Mouse (Mus musculus) heart, embryonic 12.5 days (tissue): ENCODE data around the gene Ahnak2. TPM values are rescaled to one million over a fixed set of nuclear protein-coding genes. Genes with fewer than 3 reads are reported as not detected.

Experiments used
- ATAC-seq: fragments of 200-750 bp; cut with Nextera tagmentation; 2 replicates; pipeline ENCODE4 v1.8.0; 2017; ENCODE audit warnings: moderate TSS enrichment, moderate library complexity; ENCODE audit not compliant: insufficient number of reproducible peaks, low FRiP score
- H3K27ac ChIP-seq: fragments of 300-500 bp; sonication (generic); 2 replicates; pipeline ENCODE4 v1.5.1; 2016; ENCODE audit warnings: mild to moderate bottlenecking, moderate library complexity; ENCODE audit not compliant: poor library complexity, severe bottlenecking
- H3K27me3 ChIP-seq: fragments of 300-500 bp; sonication (generic); replicated peaks from 2 replicates; pipeline ENCODE4 v1.6.1; 2016; ENCODE audit warnings: mild to moderate bottlenecking, moderate library complexity
- H3K36me3 ChIP-seq: fragments of 300-500 bp; sonication (generic); 2 replicates; pipeline ENCODE4 v1.6.1; 2016; ENCODE audit warnings: mild to moderate bottlenecking, moderate library complexity
- H3K4me1 ChIP-seq: fragments of 300-500 bp; sonication (generic); replicated peaks from 2 replicates; pipeline ENCODE4 v1.6.1; 2016; ENCODE audit warnings: mild to moderate bottlenecking
- H3K4me2 ChIP-seq: fragments of 300-500 bp; sonication (generic); 2 replicates; pipeline ENCODE4 v1.6.1; 2016; ENCODE audit warnings: mild to moderate bottlenecking, moderate library complexity
- H3K4me3 ChIP-seq: fragments of 300-500 bp; sonication (generic); 2 replicates; pipeline ENCODE4 v1.5.1; 2016; ENCODE audit warnings: mild to moderate bottlenecking
- H3K9ac ChIP-seq: fragments of 300-500 bp; sonication (generic); 2 replicates; pipeline ENCODE4 v1.6.1; 2016; ENCODE audit warnings: mild to moderate bottlenecking, moderate library complexity
- H3K9me3 ChIP-seq: fragments of 300-500 bp; sonication (generic); replicated peaks from 2 replicates; pipeline ENCODE4 v1.6.1; 2016; ENCODE audit warnings: mild to moderate bottlenecking, moderate library complexity
- WGBS: fragments of 180-500 bp; shearing (Covaris S2); methylation state at CpG from one replicate; pipeline ENCODE4 v1.1.7; 2016; 5-methylcytosine and 5-hydroxymethylcytosine counted together
- polyA plus RNA-seq: library from polyadenylated mRNA; unstranded; fragments of >200 nt; fragmentation: Nextera tagmentation; extraction: Ambion mirVana; gene quantifications from 2 replicates; pipeline ENCODE4 v1.2.1, GENCODE M21; 2016

Gene Ahnak2
- polyA plus RNA-seq, 1 experiment from 2014 or later: 1.4 TPM

DNA sequence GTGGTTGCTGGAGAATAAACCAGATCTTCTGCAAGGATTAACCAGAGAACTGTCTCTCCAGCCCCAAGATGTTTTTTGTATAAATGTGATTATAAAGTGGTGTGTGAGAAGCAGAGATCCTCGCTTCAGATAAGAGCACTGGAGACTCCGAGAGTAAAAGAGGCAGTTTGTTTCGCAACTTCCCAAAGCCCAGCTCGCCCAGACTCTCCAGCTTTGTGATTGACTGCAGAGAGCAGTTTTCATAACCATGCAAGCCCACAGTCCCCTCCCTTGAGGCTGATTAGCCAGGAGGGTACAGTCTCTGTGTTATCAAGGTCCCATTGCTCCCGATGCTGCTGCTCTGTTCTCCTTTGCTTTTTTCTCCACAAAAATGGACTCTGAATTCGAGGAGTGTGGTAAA, 31.1 kb upstream of the Ahnak2 start:
- no peak overlapping the region for H3K4me2 ChIP-seq
- H3K27me3 ChIP-seq: no peaks in the 10 kb centered on the region
- H3K4me1 ChIP-seq: peaks cover 8% of the 10 kb centered on the region
- H3K9me3 ChIP-seq: no peaks in the 10 kb centered on the region
- no peak overlapping the region for H3K27ac ChIP-seq
- peaks cover 13% of the 10 kb centered on the region for H3K36me3 ChIP-seq
- H3K4me3 ChIP-seq: no peak overlapping the region
- peak overlapping the region; percentile 42; the same call in 1 of the 2 replicates for H3K9ac ChIP-seq
- no peak for ATAC-seq
- WGBS: 66% methylated on average over 6 of the region's 6 CpGs

DNA sequence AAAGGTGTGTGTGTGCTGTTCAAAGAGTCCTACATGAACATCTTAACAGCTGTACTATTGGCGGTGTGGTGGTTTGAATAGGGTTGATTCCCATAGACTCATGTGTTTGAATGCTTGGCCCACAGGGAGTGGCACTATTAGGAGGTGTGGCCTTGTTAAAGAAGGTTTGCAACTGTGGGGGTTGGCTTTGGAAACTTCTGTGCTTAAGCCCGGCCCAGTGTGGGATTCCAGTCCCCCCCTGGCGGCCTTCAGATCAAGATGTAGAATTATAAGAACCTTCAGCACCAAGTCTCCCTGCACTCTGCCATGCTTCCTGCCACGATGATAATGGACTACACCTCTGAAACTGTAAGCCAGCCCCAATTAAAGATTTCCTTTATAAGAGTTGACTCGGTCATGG, 30.0 kb upstream of the Ahnak2 start:
- Histone ChIP-seq H3K4me1 (peaks cover 17% of the 10 kb centered on the region), H3K27ac (no peak overlapping the region), H3K4me2 (no peak overlapping the region), H3K9ac (no peak overlapping the region), H3K36me3 (peaks cover 18% of the 10 kb centered on the region), H3K9me3 (no peaks in the 10 kb centered on the region), H3K27me3 (no peaks in the 10 kb centered on the region), H3K4me3 (no peak overlapping the region)
- no peak for ATAC-seq
- 92% methylated on average over 5 of the region's 5 CpGs for WGBS

DNA sequence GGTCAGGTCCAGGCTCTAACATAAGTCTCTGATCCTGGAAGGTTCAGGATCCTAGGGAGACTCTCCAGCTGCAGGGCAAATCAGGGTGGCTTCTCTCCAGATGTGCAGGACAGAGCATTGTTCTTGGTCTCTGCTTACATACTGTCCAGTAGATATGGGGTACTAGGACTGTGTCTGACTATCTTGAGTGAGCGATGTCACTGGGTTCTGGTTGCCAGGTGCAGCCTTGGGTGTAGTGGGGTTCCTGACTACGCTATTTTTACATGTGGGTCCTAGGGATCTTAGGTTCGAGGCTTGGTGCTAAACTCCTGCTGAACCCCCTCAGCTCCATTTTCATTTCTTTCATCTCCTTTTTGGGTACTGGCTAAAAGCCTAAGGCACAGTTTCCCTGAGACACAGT, 28.1 kb upstream of the Ahnak2 start:
- no peak overlapping the region for H3K27ac ChIP-seq
- ATAC-seq: no peak
- peaks cover 31% of the 10 kb centered on the region for H3K4me1 ChIP-seq
- peak overlapping the region; percentile 96 for H3K4me3 ChIP-seq
- WGBS: 74% methylated on average over 3 of the region's 3 CpGs
- no peaks in the 10 kb centered on the region for H3K27me3 ChIP-seq
- peaks cover 35% of the 10 kb centered on the region for H3K36me3 ChIP-seq
- peak overlapping the region; percentile 88 for H3K4me2 ChIP-seq
- no peaks in the 10 kb centered on the region for H3K9me3 ChIP-seq
- H3K9ac ChIP-seq: peak overlapping the region; percentile 82

DNA sequence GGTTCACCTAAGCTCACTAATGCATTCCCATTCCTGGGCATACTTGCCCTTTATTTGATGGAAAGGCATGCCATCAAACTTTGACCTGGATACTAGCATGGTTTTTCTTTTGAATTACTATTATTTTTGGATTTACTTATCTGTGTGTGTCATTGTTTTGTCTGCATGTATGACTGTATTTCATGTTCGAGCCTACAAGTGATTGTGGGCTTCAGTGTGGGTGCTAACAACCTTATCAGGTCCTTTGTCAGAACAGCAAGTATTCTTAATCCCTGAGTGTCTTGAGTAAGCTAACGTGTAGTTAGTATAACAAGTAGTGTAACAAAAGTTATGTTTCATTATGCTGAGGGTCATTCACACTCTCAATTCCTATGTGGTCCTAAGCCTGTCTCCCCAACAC, 27.7 kb upstream of the Ahnak2 start:
- WGBS: 6% methylated on average over 2 of the region's 2 CpGs
- Histone ChIP-seq H3K9ac (peak overlapping the region; percentile 82), H3K27me3 (no peaks in the 10 kb centered on the region), H3K27ac (peak overlapping the region; percentile 71; the same call in 1 of the 2 replicates), H3K36me3 (peaks cover 38% of the 10 kb centered on the region), H3K9me3 (no peaks in the 10 kb centered on the region), H3K4me1 (peaks cover 34% of the 10 kb centered on the region), H3K4me3 (peak overlapping the region; percentile 96), H3K4me2 (peak overlapping the region; percentile 88)
- no peak for ATAC-seq

DNA sequence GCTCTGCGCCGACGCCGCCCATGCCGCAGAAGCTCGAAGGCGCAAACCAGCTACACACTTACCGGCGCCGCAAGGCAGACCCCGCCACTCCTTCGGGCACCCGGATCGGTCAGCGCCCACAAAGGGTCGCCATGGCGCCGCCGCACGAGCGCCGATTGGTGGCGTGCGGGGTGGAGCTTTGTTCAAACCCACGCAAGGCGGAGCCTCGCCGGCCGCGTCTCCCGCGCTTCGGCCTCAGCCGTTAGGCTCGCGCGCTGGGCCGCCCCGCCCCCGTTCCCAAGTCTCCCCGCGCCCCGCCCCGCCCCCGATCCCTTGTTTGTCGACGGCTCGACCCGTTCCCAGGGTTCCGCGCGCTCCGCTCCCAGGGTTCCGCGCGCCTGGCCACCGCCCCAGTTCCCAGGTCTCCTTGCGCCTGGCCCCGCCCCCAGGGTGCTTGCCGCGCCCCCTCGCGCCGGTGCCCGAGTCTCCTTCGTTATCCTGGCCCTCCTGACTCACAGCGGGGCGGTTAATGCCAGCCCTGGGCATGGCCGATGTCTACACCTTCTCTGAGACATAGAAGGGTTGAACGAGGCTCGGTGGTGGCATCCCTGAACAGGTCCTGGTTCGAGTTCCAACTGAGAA, 26.9 kb upstream of the Ahnak2 start, which contains the start of gene Cdca4:
Gene Cdca4, minus strand, starts transcription at position 180 of the 621 bp plus-strand sequence.
- peaks cover 46% of the 10 kb centered on the region for H3K36me3 ChIP-seq
- H3K4me2 ChIP-seq: peak within 1 kb of the TSS; percentile 88
- H3K9me3 ChIP-seq: no peaks in the 10 kb centered on the region
- ATAC-seq: peak; percentile 97
- peak within 1 kb of the TSS; percentile 98 for H3K9ac ChIP-seq
- peak within 1 kb of the TSS; percentile 94 for H3K27ac ChIP-seq
- H3K4me1 ChIP-seq: peaks cover 42% of the 10 kb centered on the region
- H3K27me3 ChIP-seq: no peaks in the 10 kb centered on the region
- H3K4me3 ChIP-seq: peak within 1 kb of the TSS; percentile 96
- under 1% methylated on average over 63 of the region's 72 CpGs for WGBS

DNA sequence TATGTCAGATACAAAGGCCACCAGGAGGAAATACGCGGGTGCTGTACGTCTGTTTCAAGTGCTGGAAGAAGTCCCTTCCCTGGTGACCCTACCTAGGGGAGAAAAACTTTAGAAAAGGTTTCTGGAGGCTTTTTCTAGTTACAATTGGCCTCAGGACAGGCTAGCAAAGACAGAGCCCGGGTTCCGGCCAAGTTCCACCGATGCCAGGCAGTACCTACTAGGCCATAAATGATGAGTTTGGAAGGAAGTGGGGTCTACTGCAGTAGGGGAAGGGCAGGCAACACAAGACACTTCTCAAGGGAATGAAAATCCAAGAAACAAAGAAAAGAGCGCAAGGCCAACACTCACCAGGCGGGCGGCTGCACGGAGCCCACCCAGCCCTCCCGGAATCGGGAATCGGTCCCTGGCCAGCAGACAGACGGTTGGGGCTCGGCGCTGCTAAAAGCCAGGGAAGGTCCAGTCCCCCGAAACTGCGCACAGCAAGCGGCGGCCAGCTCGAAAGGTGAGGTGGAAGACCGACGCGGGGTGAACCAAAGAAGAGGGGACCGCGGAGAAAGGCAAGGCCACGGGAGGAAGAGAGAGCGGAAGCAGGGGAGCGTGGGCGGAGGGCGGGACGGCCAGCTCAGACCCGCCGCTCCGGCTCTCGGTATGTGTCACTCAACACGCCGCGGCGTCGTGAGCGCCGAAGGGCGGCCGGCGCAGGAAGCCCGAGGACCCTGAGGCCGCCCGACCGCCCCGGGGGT, 26.2 kb upstream of the Ahnak2 start:
- peak overlapping the region; percentile 98 for H3K9ac ChIP-seq
- H3K4me1 ChIP-seq: peaks cover 49% of the 10 kb centered on the region
- ATAC-seq: peak; percentile 83
- H3K27me3 ChIP-seq: no peaks in the 10 kb centered on the region
- under 1% methylated on average over 51 of the region's 51 CpGs for WGBS
- H3K4me2 ChIP-seq: peak overlapping the region; percentile 88
- H3K9me3 ChIP-seq: no peaks in the 10 kb centered on the region
- H3K36me3 ChIP-seq: peaks cover 52% of the 10 kb centered on the region
- H3K4me3 ChIP-seq: peak overlapping the region; percentile 96
- H3K27ac ChIP-seq: peak overlapping the region; percentile 94

DNA sequence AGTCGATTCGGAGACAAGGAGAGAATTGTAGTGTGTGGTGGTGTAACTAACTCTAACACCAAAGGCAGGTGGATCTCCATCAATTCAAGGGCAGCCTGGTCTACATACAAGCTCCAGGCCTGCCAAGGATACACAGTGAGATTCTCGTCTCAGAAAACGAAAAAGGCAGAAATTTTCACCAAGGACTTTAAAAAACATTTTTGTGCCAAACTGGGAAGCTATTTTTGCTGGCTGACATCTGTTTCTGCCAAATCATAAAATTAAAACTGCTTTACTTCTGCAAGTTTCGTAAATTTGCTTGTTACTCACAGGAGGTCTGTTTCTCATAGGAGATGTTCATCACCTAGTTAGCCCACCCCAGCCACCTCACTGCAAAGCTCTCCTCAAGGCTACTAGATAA, 23.4 kb upstream of the Ahnak2 start:
- H3K4me1 ChIP-seq: peaks cover 71% of the 10 kb centered on the region
- H3K4me3 ChIP-seq: no peak overlapping the region
- H3K36me3 ChIP-seq: peaks cover 49% of the 10 kb centered on the region
- no peak for ATAC-seq
- H3K9me3 ChIP-seq: no peaks in the 10 kb centered on the region
- no peak overlapping the region for H3K27ac ChIP-seq
- no peak overlapping the region for H3K4me2 ChIP-seq
- no peaks in the 10 kb centered on the region for H3K27me3 ChIP-seq
- 0 out of 2 replicates have a peak overlapping the region, but pooled peaks have one; percentile 47 for H3K9ac ChIP-seq
- WGBS: 80% methylated on average over 5 of the region's 5 CpGs

DNA sequence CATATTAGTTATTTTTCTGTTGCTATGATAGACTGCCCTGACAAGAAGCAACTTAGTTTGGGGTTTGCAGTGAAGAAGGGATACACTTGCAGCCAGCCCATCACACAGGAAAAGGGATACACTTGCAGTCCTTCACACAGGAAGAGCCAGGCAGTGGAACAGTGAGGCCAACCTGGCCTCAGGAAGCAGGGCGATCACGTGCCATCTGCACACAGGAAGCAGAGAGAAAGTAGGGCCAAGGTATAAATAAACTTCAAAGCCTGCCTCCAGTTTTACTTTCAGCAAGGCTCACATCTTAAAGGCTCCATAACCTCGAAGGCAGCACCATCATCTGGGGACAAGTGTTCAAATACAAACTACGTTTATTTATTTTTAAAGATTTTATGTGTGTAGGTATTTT, 20.8 kb upstream of the Ahnak2 start:
- H3K9me3 ChIP-seq: no peaks in the 10 kb centered on the region
- H3K4me1 ChIP-seq: peaks cover 68% of the 10 kb centered on the region
- H3K27ac ChIP-seq: peak overlapping the region; percentile 33; the same call in 1 of the 2 replicates
- ATAC-seq: no peak
- WGBS: 59% methylated on average over 4 of the region's 4 CpGs
- no peak overlapping the region for H3K9ac ChIP-seq
- H3K36me3 ChIP-seq: peaks cover 75% of the 10 kb centered on the region
- H3K27me3 ChIP-seq: no peaks in the 10 kb centered on the region
- H3K4me2 ChIP-seq: no peak overlapping the region
- H3K4me3 ChIP-seq: no peak overlapping the region

DNA sequence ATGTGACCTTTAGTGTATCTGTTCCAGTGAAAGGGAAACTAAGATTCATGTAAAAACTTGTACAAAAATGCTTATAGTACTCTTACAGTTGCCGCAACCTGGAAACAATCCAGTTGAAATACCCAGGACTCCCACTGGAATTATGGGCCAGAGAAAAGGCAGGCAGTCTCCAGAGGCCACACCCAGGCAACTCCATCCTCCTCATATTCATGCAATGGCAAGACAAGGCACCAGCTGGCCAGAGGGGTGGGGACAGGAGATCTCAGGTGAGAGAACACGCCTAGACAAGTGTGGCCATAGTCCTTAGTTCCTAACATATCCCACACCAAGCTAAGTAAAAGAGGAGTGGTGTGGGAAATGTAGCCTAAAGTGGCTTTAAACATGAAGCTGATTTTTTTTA, 20.2 kb upstream of the Ahnak2 start:
- Histone ChIP-seq H3K4me1 (peaks cover 62% of the 10 kb centered on the region), H3K4me3 (no peak overlapping the region), H3K27me3 (no peaks in the 10 kb centered on the region), H3K4me2 (0 out of 2 replicates have a peak overlapping the region, but pooled peaks have one; percentile 12), H3K27ac (peak overlapping the region; percentile 37; the same call in 1 of the 2 replicates), H3K36me3 (peaks cover 76% of the 10 kb centered on the region), H3K9ac (peak overlapping the region; percentile 25; the same call in 1 of the 2 replicates), H3K9me3 (no peaks in the 10 kb centered on the region)
- ATAC-seq: no peak
- WGBS: 81% methylated on average over 2 of the region's 2 CpGs

DNA sequence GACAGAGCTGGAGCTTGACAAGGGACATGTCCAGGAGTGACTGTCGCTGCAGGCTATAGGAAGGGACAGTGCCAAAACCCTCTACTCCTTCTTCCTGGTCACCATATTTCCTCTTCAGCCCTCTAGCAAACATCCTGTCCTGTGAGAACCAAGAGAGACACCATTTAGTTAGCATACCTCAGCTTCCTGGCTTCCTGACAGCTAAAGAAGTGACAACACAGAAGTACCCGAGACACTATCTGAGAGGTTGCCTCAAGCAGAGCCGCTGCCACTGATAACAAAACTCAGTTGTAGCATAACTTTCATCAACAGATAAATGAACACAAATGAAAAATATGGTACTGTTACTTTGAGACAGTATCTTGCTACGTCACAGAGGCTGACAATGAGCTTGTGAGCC, 19.5 kb upstream of the Ahnak2 start:
- Histone ChIP-seq H3K27me3 (no peaks in the 10 kb centered on the region), H3K4me2 (peak overlapping the region; percentile 23; the same call in 1 of the 2 replicates), H3K36me3 (peaks cover 75% of the 10 kb centered on the region), H3K27ac (peak overlapping the region; percentile 20), H3K4me1 (peaks cover 55% of the 10 kb centered on the region), H3K9me3 (no peaks in the 10 kb centered on the region), H3K4me3 (no peak overlapping the region), H3K9ac (no peak overlapping the region)
- no peak for ATAC-seq
- 23% methylated on average over 4 of the region's 4 CpGs for WGBS

DNA sequence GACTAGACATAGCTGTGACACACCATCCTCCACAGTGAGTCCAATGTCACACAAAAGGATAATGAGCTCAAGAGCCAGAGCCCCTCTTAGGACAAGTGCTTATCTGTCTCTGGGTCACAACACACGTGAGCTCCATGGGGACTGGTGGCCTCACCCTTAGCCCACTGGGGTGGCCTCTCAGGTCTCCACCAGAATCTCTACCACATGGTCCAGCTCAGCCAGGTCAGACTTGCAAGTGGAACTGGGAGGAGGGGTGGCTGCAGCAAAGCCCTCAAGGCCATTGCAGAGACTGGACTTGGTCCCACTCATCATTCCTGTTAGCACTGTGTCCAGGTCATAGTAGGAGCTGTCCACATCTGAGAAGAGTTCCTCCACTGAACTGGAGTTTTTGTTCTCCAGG, 18.8 kb upstream of the Ahnak2 start:
- no peaks in the 10 kb centered on the region for H3K27me3 ChIP-seq
- H3K4me2 ChIP-seq: peak overlapping the region; percentile 23; the same call in 1 of the 2 replicates
- 9% methylated on average over 1 of the region's 1 CpGs for WGBS
- ATAC-seq: peak; percentile 24; the same call in 1 of the 2 replicates
- H3K4me3 ChIP-seq: no peak overlapping the region
- no peaks in the 10 kb centered on the region for H3K9me3 ChIP-seq
- H3K9ac ChIP-seq: no peak overlapping the region
- peaks cover 48% of the 10 kb centered on the region for H3K4me1 ChIP-seq
- H3K27ac ChIP-seq: peak overlapping the region; percentile 20
- H3K36me3 ChIP-seq: peaks cover 72% of the 10 kb centered on the region
